ENCODE assay signal across 25 mouse cellular contexts in the genomic region with DNA sequence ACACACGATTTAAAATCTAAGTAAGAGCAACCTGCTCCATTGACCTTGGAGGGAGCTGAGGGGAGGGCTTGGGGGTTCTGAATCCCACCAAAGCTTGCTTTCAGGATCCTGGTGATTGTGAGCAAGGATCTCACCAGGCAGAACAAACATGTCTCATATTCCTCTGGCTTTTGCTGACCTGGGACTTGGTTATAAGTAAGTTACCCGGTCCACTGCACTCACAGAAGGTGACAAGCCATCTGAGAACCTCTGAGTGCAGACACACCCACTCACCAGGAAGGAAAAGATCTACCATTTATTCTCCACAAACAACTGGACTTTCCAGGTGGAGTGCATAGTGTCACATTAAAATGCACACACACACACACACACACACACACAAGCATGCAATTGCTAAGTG.
"Had no signal": no experiment of that assay in that cellular context is flagged by ENCODE, and none has a peak within 500 bp of the region (broad histone marks: within the 10 kb centered on the region; RNA-seq: fewer than 3 reads in every experiment).

No protein-coding gene starts in this region.

- H3K36me3 ChIP-seq: heart, embryonic 10.5 days; heart, embryonic 12.5 days; hindbrain, embryonic 10.5 days; hindbrain, embryonic 12.5 days; intestine, embryonic 15.5 days; limb, embryonic 10.5 days; limb, embryonic 12.5 days; liver, embryonic 13.5 days; liver, embryonic 15.5 days had no signal

- H3K4me3 ChIP-seq: gastrocnemius, adult 2 months; heart, adult 2 months; heart, embryonic 10.5 days; heart, embryonic 12.5 days; hindbrain, embryonic 10.5 days; hindbrain, embryonic 12.5 days; intestine, embryonic 15.5 days; layer of hippocampus, adult 2 months; left cerebral cortex, adult 2 months; limb, embryonic 10.5 days; limb, embryonic 12.5 days; liver, embryonic 13.5 days; liver, embryonic 15.5 days had no signal

- ATAC-seq: hindbrain, embryonic 16.5 days; inflammation-experienced regulatory T-cells, adult 6 months; intestine, embryonic 15.5 days; intestine, postnatal 0 days; liver, postnatal 0 days had no signal

- H3K4me1 ChIP-seq: heart, embryonic 10.5 days; hindbrain, embryonic 10.5 days; hindbrain, embryonic 12.5 days; intestine, embryonic 15.5 days; limb, embryonic 10.5 days; limb, embryonic 12.5 days; liver, embryonic 13.5 days; liver, embryonic 15.5 days had no signal

- H3K27me3 ChIP-seq: heart, embryonic 12.5 days; hindbrain, embryonic 12.5 days; intestine, embryonic 15.5 days; limb, embryonic 12.5 days; liver, embryonic 13.5 days; liver, embryonic 15.5 days had no signal

- DNase-seq: gastrocnemius, adult 2 months; gastrocnemius, postnatal 10 days; gastrocnemius, postnatal 25 days; heart, adult 2 months; heart, postnatal 10 days; heart, postnatal 4 days; kidney, postnatal 25 days; liver; liver, embryonic 13.5 days; liver, postnatal 0 days had no signal

- H3K9me3 ChIP-seq: heart, embryonic 10.5 days; heart, embryonic 12.5 days; hindbrain, embryonic 10.5 days; hindbrain, embryonic 12.5 days; intestine, embryonic 15.5 days; limb, embryonic 10.5 days; liver, embryonic 13.5 days; liver, embryonic 15.5 days had no signal

- H3K9ac ChIP-seq: heart, embryonic 12.5 days; hindbrain, embryonic 12.5 days; hindbrain, embryonic 14.5 days; intestine, embryonic 15.5 days; limb, embryonic 12.5 days; liver, embryonic 13.5 days; liver, embryonic 15.5 days; liver, postnatal 0 days had no signal

- H3K27ac ChIP-seq: gastrocnemius, adult 2 months; heart, adult 2 months; heart, embryonic 10.5 days; hindbrain, embryonic 10.5 days; hindbrain, embryonic 12.5 days; hindbrain, embryonic 14.5 days; intestine, embryonic 15.5 days; layer of hippocampus, adult 2 months; left cerebral cortex, adult 2 months; limb, embryonic 10.5 days; limb, embryonic 12.5 days; liver, embryonic 13.5 days; liver, embryonic 15.5 days had no signal

- H3K4me2 ChIP-seq: heart, embryonic 12.5 days; hindbrain, embryonic 12.5 days; hindbrain, embryonic 14.5 days; intestine, embryonic 15.5 days; limb, embryonic 12.5 days; liver, embryonic 11.5 days; liver, embryonic 13.5 days; liver, embryonic 15.5 days had no signal
